Mouse (Mus musculus) forebrain, embryonic 12.5 days (tissue): ENCODE data around the gene Gse1. TPM values are rescaled to one million over a fixed set of nuclear protein-coding genes. Genes with fewer than 3 reads are reported as not detected.

ENCODE experiments used
- ATAC-seq: fragments of 200-750 bp; cut with Nextera tagmentation; 2 replicates; pipeline ENCODE4 v1.8.0; 2017; ENCODE audit warnings: moderate TSS enrichment; ENCODE audit not compliant: low FRiP score
- H3K27ac ChIP-seq: fragments of 300-500 bp; sonication (generic); 2 replicates; pipeline ENCODE4 v1.5.1; 2016; ENCODE audit warnings: mild to moderate bottlenecking
- H3K27me3 ChIP-seq: fragments of 300-500 bp; sonication (generic); 2 replicates; pipeline ENCODE4 v1.6.1; 2016; ENCODE audit warnings: mild to moderate bottlenecking
- H3K36me3 ChIP-seq: fragments of 300-500 bp; sonication (generic); replicated peaks from 2 replicates; pipeline ENCODE4 v1.6.1; 2016; ENCODE audit warnings: mild to moderate bottlenecking
- H3K4me1 ChIP-seq: fragments of 300-500 bp; sonication (generic); 2 replicates; pipeline ENCODE4 v1.6.1; 2016
- H3K4me2 ChIP-seq: fragments of 300-500 bp; sonication (generic); 2 replicates; pipeline ENCODE4 v1.6.1; 2016; ENCODE audit warnings: mild to moderate bottlenecking, moderate library complexity
- H3K4me3 ChIP-seq: fragments of 300-500 bp; sonication (generic); replicated peaks from 2 replicates; pipeline ENCODE4 v1.5.1; 2016; ENCODE audit warnings: mild to moderate bottlenecking
- H3K9ac ChIP-seq: fragments of 300-500 bp; sonication (generic); 2 replicates; pipeline ENCODE4 v1.6.1; 2016; ENCODE audit warnings: mild to moderate bottlenecking
- H3K9me3 ChIP-seq: fragments of 300-500 bp; sonication (generic); 2 replicates; pipeline ENCODE4 v1.6.1; 2016
- WGBS: fragments of 180-500 bp; shearing (Covaris S2); methylation state at CpG from one replicate; pipeline ENCODE4 v1.1.7; 2016; 5-methylcytosine and 5-hydroxymethylcytosine counted together
- polyA plus RNA-seq: library from polyadenylated mRNA; unstranded; fragments of >200 nt; fragmentation: Nextera tagmentation; extraction: Ambion mirVana; gene quantifications from 2 replicates; pipeline ENCODE4 v1.2.1, GENCODE M21; 2016

The Gse1 gene
- polyA plus RNA-seq, 1 experiment from 2014 or later: 20.4 TPM

- Histone ChIP-seq H3K27ac (peak overlapping the region; percentile 96; the same call in 1 of the 2 replicates), H3K9ac (peak overlapping the region; percentile 36; the same call in 1 of the 2 replicates), H3K36me3 (no peaks in the 10 kb centered on the region), H3K4me3 (no peak overlapping the region), H3K9me3 (no peaks in the 10 kb centered on the region), H3K4me1 (peaks cover 93% of the 10 kb centered on the region), H3K4me2 (no peak overlapping the region), H3K27me3 (0 out of 2 replicates have a peak, but pooled peaks cover 5% of the 10 kb centered on the region)
- WGBS: 77% methylated on average over 9 of the region's 9 CpGs
- ATAC-seq: no peak
Observed at GRCm38 (mm10) chr8:120547562-120547961, 319.3 kb downstream of the Gse1 start.

GRCm38 (mm10) chr8:120548313-120548761 is 320.1 kb downstream of the Gse1 start:
- peak overlapping the region; percentile 96 for H3K27ac ChIP-seq
- no peak for ATAC-seq
- no peak overlapping the region for H3K4me3 ChIP-seq
- peak overlapping the region; percentile 57 for H3K4me2 ChIP-seq
- peaks cover under 1% of the 10 kb centered on the region; the same call in 1 of the 2 replicates for H3K36me3 ChIP-seq
- WGBS: 46% methylated on average over 16 of the region's 16 CpGs
- H3K4me1 ChIP-seq: peaks cover 93% of the 10 kb centered on the region
- H3K9ac ChIP-seq: peak overlapping the region; percentile 36; the same call in 1 of the 2 replicates
- H3K9me3 ChIP-seq: no peaks in the 10 kb centered on the region
- 0 out of 2 replicates have a peak, but pooled peaks cover 3% of the 10 kb centered on the region for H3K27me3 ChIP-seq

GRCm38 (mm10) chr8:120549321-120549921 is 321.2 kb downstream of the Gse1 start:
- Histone ChIP-seq H3K27me3 (0 out of 2 replicates have a peak, but pooled peaks cover 3% of the 10 kb centered on the region), H3K4me1 (peaks cover 93% of the 10 kb centered on the region), H3K9me3 (no peaks in the 10 kb centered on the region), H3K9ac (peak overlapping the region; percentile 48), H3K4me2 (peak overlapping the region; percentile 57), H3K27ac (peak overlapping the region; percentile 96), H3K36me3 (peaks cover 12% of the 10 kb centered on the region), H3K4me3 (peak overlapping the region; percentile 24)
- WGBS: 5% methylated on average over 25 of the region's 25 CpGs
- ATAC-seq: peak; percentile 47

GRCm38 (mm10) chr8:120549922-120550321 is 321.7 kb downstream of the Gse1 start:
- Histone ChIP-seq H3K36me3 (peaks cover 16% of the 10 kb centered on the region), H3K27me3 (0 out of 2 replicates have a peak, but pooled peaks cover 3% of the 10 kb centered on the region), H3K9me3 (no peaks in the 10 kb centered on the region), H3K27ac (peak overlapping the region; percentile 96), H3K4me3 (peak overlapping the region; percentile 24), H3K4me2 (peak overlapping the region; percentile 57), H3K9ac (peak overlapping the region; percentile 48), H3K4me1 (peaks cover 98% of the 10 kb centered on the region)
- whole genome bisulfite sequencing: 6% methylated on average over 11 of the region's 11 CpGs
- peak; percentile 74 for ATAC-seq

- ATAC-seq: no peak; the same call in 1 of the 2 replicates
- H3K9me3 ChIP-seq: no peaks in the 10 kb centered on the region
- H3K4me3 ChIP-seq: 0 out of 2 replicates have a peak overlapping the region, but pooled peaks have one; percentile 24
- H3K9ac ChIP-seq: peak overlapping the region; percentile 48; the same call in 1 of the 2 replicates
- peak overlapping the region; percentile 96 for H3K27ac ChIP-seq
- H3K4me1 ChIP-seq: peaks cover 100% of the 10 kb centered on the region
- H3K4me2 ChIP-seq: peak overlapping the region; percentile 57
- H3K36me3 ChIP-seq: peaks cover 19% of the 10 kb centered on the region
- 0 out of 2 replicates have a peak, but pooled peaks cover 3% of the 10 kb centered on the region for H3K27me3 ChIP-seq
- 10% methylated on average over 12 of the region's 12 CpGs for WGBS
Observed at GRCm38 (mm10) chr8:120550430-120550829, 322.2 kb downstream of the Gse1 start.

GRCm38 (mm10) chr8:120550937-120551676 is 322.9 kb downstream of the Gse1 start:
- no peak overlapping the region for H3K4me3 ChIP-seq
- 0 out of 2 replicates have a peak, but pooled peaks cover 3% of the 10 kb centered on the region for H3K27me3 ChIP-seq

GRCm38 (mm10) chr8:120551677-120551980 is 323.4 kb downstream of the Gse1 start:
- WGBS: 90% methylated on average over 3 of the region's 3 CpGs
- Histone ChIP-seq H3K9ac (0 out of 2 replicates have a peak overlapping the region, but pooled peaks have one; percentile 0), H3K27ac (peak overlapping the region; percentile 96), H3K27me3 (0 out of 2 replicates have a peak, but pooled peaks cover 3% of the 10 kb centered on the region), H3K36me3 (peaks cover 19% of the 10 kb centered on the region), H3K4me3 (no peak overlapping the region), H3K4me2 (peak overlapping the region; percentile 57), H3K4me1 (peaks cover 100% of the 10 kb centered on the region), H3K9me3 (no peaks in the 10 kb centered on the region)
- ATAC-seq: no peak

More at GRCm38 (mm10) chr8:120550937-120551676, 322.9 kb downstream of the Gse1 start:
- peak overlapping the region; percentile 96 for H3K27ac ChIP-seq
- H3K36me3 ChIP-seq: peaks cover 19% of the 10 kb centered on the region
- no peaks in the 10 kb centered on the region for H3K9me3 ChIP-seq
- peaks cover 100% of the 10 kb centered on the region for H3K4me1 ChIP-seq
- WGBS: 60% methylated on average over 11 of the region's 11 CpGs
- peak overlapping the region; percentile 57 for H3K4me2 ChIP-seq
- ATAC-seq: peak; percentile 15; the same call in 1 of the 2 replicates
- 0 out of 2 replicates have a peak overlapping the region, but pooled peaks have one; percentile 0 for H3K9ac ChIP-seq

- 0 out of 2 replicates have a peak overlapping the region, but pooled peaks have one; percentile 0 for H3K9ac ChIP-seq
- no peak overlapping the region for H3K27ac ChIP-seq
Observed at GRCm38 (mm10) chr8:120552509-120552908, 324.3 kb downstream of the Gse1 start.

GRCm38 (mm10) chr8:120553441-120554123 is 325.3 kb downstream of the Gse1 start:
- H3K27me3 ChIP-seq: 0 out of 2 replicates have a peak, but pooled peaks cover 3% of the 10 kb centered on the region
- peak overlapping the region; percentile 59; the same call in 1 of the 2 replicates for H3K27ac ChIP-seq
- H3K9me3 ChIP-seq: no peaks in the 10 kb centered on the region
- no peak for ATAC-seq
- 93% methylated on average over 24 of the region's 24 CpGs for WGBS
- peaks cover 19% of the 10 kb centered on the region for H3K36me3 ChIP-seq
- H3K4me2 ChIP-seq: no peak overlapping the region
- H3K4me1 ChIP-seq: peaks cover 100% of the 10 kb centered on the region
- 0 out of 2 replicates have a peak overlapping the region, but pooled peaks have one; percentile 4 for H3K9ac ChIP-seq
- H3K4me3 ChIP-seq: no peak overlapping the region

More at GRCm38 (mm10) chr8:120552509-120552908, 324.3 kb downstream of the Gse1 start:
- Histone ChIP-seq H3K4me1 (peaks cover 100% of the 10 kb centered on the region), H3K36me3 (peaks cover 19% of the 10 kb centered on the region), H3K4me2 (no peak overlapping the region), H3K9me3 (no peaks in the 10 kb centered on the region), H3K4me3 (no peak overlapping the region), H3K27me3 (0 out of 2 replicates have a peak, but pooled peaks cover 3% of the 10 kb centered on the region)
- ATAC-seq: no peak
- WGBS: 91% methylated on average over 11 of the region's 11 CpGs

- ATAC-seq: no peak
- H3K4me3 ChIP-seq: no peak overlapping the region
- peaks cover 25% of the 10 kb centered on the region for H3K36me3 ChIP-seq
- H3K4me2 ChIP-seq: no peak overlapping the region
- H3K9ac ChIP-seq: no peak overlapping the region
- 94% methylated on average over 18 of the region's 18 CpGs for WGBS
- H3K27ac ChIP-seq: 0 out of 2 replicates have a peak overlapping the region, but pooled peaks have one; percentile 8
- 0 out of 2 replicates have a peak, but pooled peaks cover 3% of the 10 kb centered on the region for H3K27me3 ChIP-seq
- H3K9me3 ChIP-seq: no peaks in the 10 kb centered on the region
- peaks cover 100% of the 10 kb centered on the region for H3K4me1 ChIP-seq
Observed at GRCm38 (mm10) chr8:120554466-120555039, 326.3 kb downstream of the Gse1 start.

- Histone ChIP-seq H3K4me2 (no peak overlapping the region), H3K36me3 (peaks cover 25% of the 10 kb centered on the region), H3K9ac (peak overlapping the region; percentile 42), H3K4me1 (peaks cover 100% of the 10 kb centered on the region), H3K27me3 (peaks cover 7% of the 10 kb centered on the region; the same call in 1 of the 2 replicates), H3K4me3 (no peak overlapping the region), H3K9me3 (no peaks in the 10 kb centered on the region), H3K27ac (peak overlapping the region; percentile 86)
- WGBS: 58% methylated on average over 20 of the region's 20 CpGs
- ATAC-seq: no peak
Observed at GRCm38 (mm10) chr8:120556198-120556892, 328.1 kb downstream of the Gse1 start.
